Mouse (Mus musculus): ENCODE measurements at regions not wholly inside any gene's neighbourhood (a gene's known extent, or its start where the extent isn't known, plus 50 kb on each side); places are given as distances from the start of the nearest gene placed in this dataset.
A peak's percentile ranks its signal among the peaks of the same experiment; 100 is the strongest.

- Histone ChIP-seq H3K4me3 (ENCODE audit: insufficient read depth in 1 of 2, low read depth in 2 of 2, low read length in 2 of 2) (no peak overlapping the region), H3K36me3 (replicated peaks; ENCODE audit: control insufficient read depth, insufficient read depth, low read depth) (no peaks in the 10 kb centered on the region), H3K4me1 (replicated peaks; ENCODE audit: control insufficient read depth in 2 of 2, insufficient read depth in 2 of 2, low read length in 1 of 2) (no peaks in the 10 kb centered on the region), H3K27me3 (ENCODE audit: control insufficient read depth, insufficient read depth, low read length) (no peaks in the 10 kb centered on the region), H3K9me3 (ENCODE audit: control insufficient read depth, low read length) (no peaks in the 10 kb centered on the region), H3K27ac (no peak overlapping the region), H3K4me2 (ENCODE audit: low read depth) (no peak overlapping the region), H3K9ac (replicated peaks) (no peak overlapping the region)
- TF ChIP-seq CTCF (IDR thresholded peaks at IDR 0.05; ENCODE audit: low read depth), result peak; percentile 87
- no peak for TF ChIP-seq EP300 (IDR thresholded peaks at IDR 0.05; ENCODE audit: low read depth)
- WGBS (ENCODE audit: insufficient replicate concordance), result 13% methylated on average over 5 of the region's 5 CpGs
- DNase-seq (ENCODE audit: low read depth in 3 of 3, low spot score in 3 of 3), result peak; percentile 32 to 39 (median 37)
- ATAC-seq (ENCODE audit: insufficient read depth), result no peak
Observed at GRCm38 (mm10) chr11:64718316-64719085, 260.3 kb upstream of the Elac2 start.

DNA sequence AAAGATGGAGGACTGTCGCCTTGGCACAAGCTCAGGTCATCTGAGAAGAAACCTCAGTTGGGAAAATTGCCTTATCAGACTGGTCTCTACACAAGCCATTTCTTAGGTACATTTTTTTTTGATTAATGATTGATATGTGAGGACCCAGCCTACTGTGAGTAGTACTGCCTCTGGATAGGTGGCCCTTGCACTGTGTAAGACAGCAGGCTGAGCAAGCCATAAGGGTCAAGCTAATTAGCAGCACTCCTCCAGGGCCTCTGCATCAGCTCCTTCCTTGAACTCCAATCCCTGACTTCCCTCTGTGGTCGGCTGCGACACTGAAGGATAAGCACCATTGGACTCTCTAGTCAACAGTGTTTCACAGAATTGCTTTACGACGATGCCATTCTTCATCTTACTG is 252.6 kb upstream of the Elac2 start:
- DNase-seq (ENCODE audit: low read depth in 3 of 3, low spot score in 3 of 3), result no peak
- Histone ChIP-seq H3K9me3 (ENCODE audit: control insufficient read depth, low read length) (no peaks in the 10 kb centered on the region), H3K27ac (no peak overlapping the region), H3K9ac (replicated peaks) (no peak overlapping the region), H3K4me2 (ENCODE audit: low read depth) (no peak overlapping the region), H3K4me1 (replicated peaks; ENCODE audit: control insufficient read depth in 2 of 2, insufficient read depth in 2 of 2, low read length in 1 of 2) (no peaks in the 10 kb centered on the region), H3K36me3 (replicated peaks; ENCODE audit: control insufficient read depth, insufficient read depth, low read depth) (no peaks in the 10 kb centered on the region), H3K4me3 (ENCODE audit: insufficient read depth in 1 of 2, low read depth in 2 of 2, low read length in 2 of 2) (no peak overlapping the region), H3K27me3 (ENCODE audit: control insufficient read depth, insufficient read depth, low read length) (no peaks in the 10 kb centered on the region)
- 70% methylated on average over 5 of the region's 5 CpGs for WGBS (ENCODE audit: insufficient replicate concordance)
- no peak for ATAC-seq (ENCODE audit: insufficient read depth)
- no peak for TF ChIP-seq EP300 (IDR thresholded peaks at IDR 0.05; ENCODE audit: low read depth)
- no peak for TF ChIP-seq CTCF (IDR thresholded peaks at IDR 0.05; ENCODE audit: low read depth)

GRCm38 (mm10) chr11:64727841-64728421 is 250.9 kb upstream of the Elac2 start:
- no peak for ATAC-seq (ENCODE audit: insufficient read depth)
- Histone ChIP-seq H3K4me2 (ENCODE audit: low read depth) (no peak overlapping the region), H3K4me1 (replicated peaks; ENCODE audit: control insufficient read depth in 2 of 2, insufficient read depth in 2 of 2, low read length in 1 of 2) (no peaks in the 10 kb centered on the region), H3K4me3 (ENCODE audit: insufficient read depth in 1 of 2, low read depth in 2 of 2, low read length in 2 of 2) (no peak overlapping the region), H3K36me3 (replicated peaks; ENCODE audit: control insufficient read depth, insufficient read depth, low read depth) (no peaks in the 10 kb centered on the region), H3K9ac (replicated peaks) (no peak overlapping the region), H3K9me3 (ENCODE audit: control insufficient read depth, low read length) (no peaks in the 10 kb centered on the region), H3K27ac (no peak overlapping the region), H3K27me3 (ENCODE audit: control insufficient read depth, insufficient read depth, low read length) (no peaks in the 10 kb centered on the region)
- DNase-seq (ENCODE audit: low read depth in 3 of 3, low spot score in 3 of 3), result no peak
- 58% methylated on average over 5 of the region's 5 CpGs for WGBS (ENCODE audit: insufficient replicate concordance)
- TF ChIP-seq EP300 (IDR thresholded peaks at IDR 0.05; ENCODE audit: low read depth) (no peak), CTCF (IDR thresholded peaks at IDR 0.05; ENCODE audit: low read depth) (no peak)

DNA sequence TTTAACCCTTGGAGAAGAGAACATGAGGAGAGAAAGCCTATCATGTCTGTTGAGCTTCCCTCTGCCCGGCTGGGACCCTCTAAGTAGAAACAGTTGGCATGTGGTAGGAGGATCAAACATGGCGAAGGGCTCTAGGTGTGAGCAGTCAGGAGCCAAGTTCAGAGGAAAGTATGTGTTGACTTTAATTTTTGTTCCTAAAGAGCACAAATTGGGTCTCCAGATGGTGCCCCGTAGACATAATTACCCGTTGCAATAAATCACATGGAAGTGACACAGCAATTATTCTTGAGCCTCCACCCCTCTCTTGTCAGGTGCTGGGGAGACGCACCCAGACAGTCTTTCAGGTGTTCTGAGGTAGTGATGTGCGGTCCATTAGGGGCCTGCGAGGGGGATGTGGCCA is 239.9 kb upstream of the Elac2 start:
- ATAC-seq (ENCODE audit: insufficient read depth) (no peak), DNase-seq (ENCODE audit: low read depth in 3 of 3, low spot score in 3 of 3) (no peak)
- TF ChIP-seq EP300 (IDR thresholded peaks at IDR 0.05; ENCODE audit: low read depth) (no peak), CTCF (IDR thresholded peaks at IDR 0.05; ENCODE audit: low read depth) (no peak)
- H3K36me3 ChIP-seq (replicated peaks; ENCODE audit: control insufficient read depth, insufficient read depth, low read depth), result no peaks in the 10 kb centered on the region
- 60% methylated on average over 7 of the region's 7 CpGs for WGBS (ENCODE audit: insufficient replicate concordance)
- H3K9ac ChIP-seq (replicated peaks), result no peak overlapping the region
- H3K4me3 ChIP-seq (ENCODE audit: insufficient read depth in 1 of 2, low read depth in 2 of 2, low read length in 2 of 2), result no peak overlapping the region
- no peaks in the 10 kb centered on the region for H3K4me1 ChIP-seq (replicated peaks; ENCODE audit: control insufficient read depth in 2 of 2, insufficient read depth in 2 of 2, low read length in 1 of 2)
- no peaks in the 10 kb centered on the region for H3K9me3 ChIP-seq (ENCODE audit: control insufficient read depth, low read length)
- H3K27me3 ChIP-seq (ENCODE audit: control insufficient read depth, insufficient read depth, low read length), result no peaks in the 10 kb centered on the region
- H3K27ac ChIP-seq, result no peak overlapping the region
- no peak overlapping the region for H3K4me2 ChIP-seq (ENCODE audit: low read depth)

GRCm38 (mm10) chr11:64743753-64744152 is 235.1 kb upstream of the Elac2 start:
- no peak overlapping the region for H3K9ac ChIP-seq (replicated peaks)
- DNase-seq (ENCODE audit: low read depth in 3 of 3, low spot score in 3 of 3) (no peak), ATAC-seq (ENCODE audit: insufficient read depth) (no peak)
- H3K27ac ChIP-seq, result no peak overlapping the region
- TF ChIP-seq EP300 (IDR thresholded peaks at IDR 0.05; ENCODE audit: low read depth), result no peak
- no peak for TF ChIP-seq CTCF (IDR thresholded peaks at IDR 0.05; ENCODE audit: low read depth)
- 62% methylated on average over 4 of the region's 4 CpGs for WGBS (ENCODE audit: insufficient replicate concordance)
- H3K4me2 ChIP-seq (ENCODE audit: low read depth), result no peak overlapping the region
- H3K36me3 ChIP-seq (replicated peaks; ENCODE audit: control insufficient read depth, insufficient read depth, low read depth), result no peaks in the 10 kb centered on the region
- no peaks in the 10 kb centered on the region for H3K9me3 ChIP-seq (ENCODE audit: control insufficient read depth, low read length)
- no peaks in the 10 kb centered on the region for H3K27me3 ChIP-seq (ENCODE audit: control insufficient read depth, insufficient read depth, low read length)
- H3K4me1 ChIP-seq (replicated peaks; ENCODE audit: control insufficient read depth in 2 of 2, insufficient read depth in 2 of 2, low read length in 1 of 2), result no peaks in the 10 kb centered on the region
- H3K4me3 ChIP-seq (ENCODE audit: insufficient read depth in 1 of 2, low read depth in 2 of 2, low read length in 2 of 2), result no peak overlapping the region
